Mouse (Mus musculus): ENCODE data around the gene Prom2. TPM values are rescaled to one million over a fixed set of nuclear protein-coding genes. Genes with fewer than 3 reads are reported as not detected.

The Prom2 gene
- polyA plus RNA-seq (2015; fragmentation: Nextera tagmentation; extraction: Ambion mirVana) = 0.40 and 0.53 TPM in 2 replicates

DNA sequence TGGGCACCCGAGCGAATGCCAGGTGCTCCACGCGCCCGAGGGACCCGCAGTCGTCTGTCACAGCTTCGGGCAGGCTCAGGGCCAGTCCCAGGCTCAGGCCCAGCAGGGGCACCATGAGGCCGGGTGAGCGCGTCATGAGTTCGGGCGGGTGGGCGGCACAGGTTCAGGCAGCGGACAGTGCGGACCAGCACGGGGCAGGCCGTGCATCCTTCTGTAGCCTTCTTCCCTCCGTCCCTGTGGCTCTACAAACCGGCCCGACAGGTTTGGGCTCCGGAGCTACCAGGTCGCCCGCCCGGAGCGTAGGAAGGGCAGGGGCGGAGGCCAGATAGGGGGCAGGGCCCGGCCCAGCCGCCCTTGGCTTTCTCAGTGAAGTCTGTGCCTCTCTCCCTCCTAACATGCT is at the start of gene Prom2:
TSS of gene Prom2 (minus strand) at position 283 of the 400 bp plus-strand sequence.
- no peaks in the 10 kb centered on the region for H3K9me3 ChIP-seq (ENCODE audit: low read length)
- peak within 1 kb of the TSS; percentile 2; the same call in 1 of the 2 replicates for H3K4me3 ChIP-seq (ENCODE audit: low read depth, low read length)
- H3K9ac ChIP-seq (replicated peaks; ENCODE audit: low read depth) = no peak within 1 kb of the TSS
- DNase-seq (ENCODE audit: low spot score) = peak; percentile 74
- 3% methylated on average over 29 of the region's 29 CpGs for WGBS
- TF ChIP-seq CTCF (IDR thresholded peaks at IDR 0.05) = no peak
- no peak for TF ChIP-seq EP300 (IDR thresholded peaks at IDR 0.05)
- H3K27ac ChIP-seq (ENCODE audit: low read length) = no peak within 1 kb of the TSS
- H3K36me3 ChIP-seq (ENCODE audit: insufficient read depth, low read length) = no peaks in the 10 kb centered on the region
- ATAC-seq = peak; percentile 87
- no peaks in the 10 kb centered on the region for H3K4me1 ChIP-seq (ENCODE audit: insufficient read depth, low read depth, low read length)
- peak within 1 kb of the TSS; percentile 48 for H3K4me2 ChIP-seq (replicated peaks; ENCODE audit: low read depth, low read length)
- peaks cover 5% of the 10 kb centered on the region; the same call in 1 of the 2 replicates for H3K27me3 ChIP-seq (replicated peaks; ENCODE audit: insufficient read depth, low read length)

DNA sequence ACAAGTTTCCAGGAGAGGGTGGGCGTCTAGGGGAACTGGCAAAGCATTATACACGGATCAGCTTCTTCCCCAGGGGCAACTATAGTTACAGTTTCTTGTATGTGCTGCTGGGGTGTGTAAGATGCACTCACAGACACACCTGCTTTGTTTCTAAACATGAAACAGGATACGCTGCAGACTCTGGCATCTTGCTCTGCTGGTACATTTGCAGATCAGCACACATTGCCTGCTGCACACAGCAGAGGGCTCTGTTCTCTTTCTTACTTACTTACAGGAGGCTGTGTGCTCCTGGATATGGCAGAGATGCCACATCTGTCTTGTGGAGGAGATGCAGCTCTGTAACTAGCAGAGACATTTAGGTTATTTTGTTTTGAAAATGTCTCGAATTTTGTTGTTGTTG is 49.6 kb upstream of the Prom2 start:
- H3K27me3 ChIP-seq (replicated peaks; ENCODE audit: insufficient read depth, low read length) = no peaks in the 10 kb centered on the region
- 73% methylated on average over 4 of the region's 4 CpGs for WGBS
- no peak overlapping the region for H3K4me3 ChIP-seq (ENCODE audit: low read depth, low read length)
- H3K9me3 ChIP-seq (ENCODE audit: low read length) = no peaks in the 10 kb centered on the region
- peak; percentile 7; the same call in 1 of the 2 replicates for TF ChIP-seq CTCF (IDR thresholded peaks at IDR 0.05)
- no peak for TF ChIP-seq EP300 (IDR thresholded peaks at IDR 0.05)
- DNase-seq (ENCODE audit: low spot score) (no peak), ATAC-seq (no peak)
- no peak overlapping the region for H3K27ac ChIP-seq (ENCODE audit: low read length)
- H3K9ac ChIP-seq (replicated peaks; ENCODE audit: low read depth) = no peak overlapping the region
- H3K4me2 ChIP-seq (replicated peaks; ENCODE audit: low read depth, low read length) = no peak overlapping the region
- peaks cover 10% of the 10 kb centered on the region; the same call in 1 of the 2 replicates for H3K4me1 ChIP-seq (ENCODE audit: insufficient read depth, low read depth, low read length)
- no peaks in the 10 kb centered on the region for H3K36me3 ChIP-seq (ENCODE audit: insufficient read depth, low read length)

GRCm38 (mm10) chr2:127590204-127590603 is 48.9 kb upstream of the Prom2 start:
- no peak overlapping the region for H3K4me3 ChIP-seq (ENCODE audit: low read depth, low read length)
- WGBS = 66% methylated on average over 15 of the region's 15 CpGs

DNA sequence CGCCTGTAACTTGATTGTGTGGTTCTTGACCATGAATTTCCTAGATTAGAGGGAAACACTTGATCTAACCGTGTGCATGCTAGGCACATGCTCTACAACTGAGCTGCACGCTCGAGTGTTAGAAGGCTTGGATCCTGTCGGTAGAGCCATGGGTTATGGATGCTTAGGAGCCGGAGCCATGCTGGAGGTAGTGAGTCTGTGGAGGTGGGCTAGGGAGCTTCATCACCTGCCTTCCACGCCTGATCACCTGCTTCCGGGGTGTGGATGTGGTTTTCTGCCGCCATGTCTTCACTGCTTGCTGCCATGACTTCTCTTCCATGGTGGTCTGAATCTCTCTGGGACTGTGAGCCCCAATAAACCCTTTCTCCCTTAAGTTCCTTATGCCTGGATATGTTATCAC is 47.6 kb upstream of the Prom2 start:
- TF ChIP-seq CTCF (IDR thresholded peaks at IDR 0.05) = no peak
- TF ChIP-seq EP300 (IDR thresholded peaks at IDR 0.05) = no peak
- no peak overlapping the region for H3K4me2 ChIP-seq (replicated peaks; ENCODE audit: low read depth, low read length)
- H3K27ac ChIP-seq (ENCODE audit: low read length) = no peak overlapping the region
- H3K27me3 ChIP-seq (replicated peaks; ENCODE audit: insufficient read depth, low read length) = no peaks in the 10 kb centered on the region
- H3K9me3 ChIP-seq (ENCODE audit: low read length) = no peaks in the 10 kb centered on the region
- no peak overlapping the region for H3K9ac ChIP-seq (replicated peaks; ENCODE audit: low read depth)
- H3K36me3 ChIP-seq (ENCODE audit: insufficient read depth, low read length) = no peaks in the 10 kb centered on the region
- ATAC-seq = no peak
- no peak for DNase-seq (ENCODE audit: low spot score)
- 86% methylated on average over 9 of the region's 9 CpGs for WGBS
- no peak overlapping the region for H3K4me3 ChIP-seq (ENCODE audit: low read depth, low read length)
- peaks cover 10% of the 10 kb centered on the region; the same call in 1 of the 2 replicates for H3K4me1 ChIP-seq (ENCODE audit: insufficient read depth, low read depth, low read length)

More at GRCm38 (mm10) chr2:127590204-127590603, 48.9 kb upstream of the Prom2 start:
- no peaks in the 10 kb centered on the region for H3K36me3 ChIP-seq (ENCODE audit: insufficient read depth, low read length)
- no peak overlapping the region for H3K4me2 ChIP-seq (replicated peaks; ENCODE audit: low read depth, low read length)
- no peaks in the 10 kb centered on the region for H3K27me3 ChIP-seq (replicated peaks; ENCODE audit: insufficient read depth, low read length)
- H3K9ac ChIP-seq (replicated peaks; ENCODE audit: low read depth) = no peak overlapping the region
- DNase-seq (ENCODE audit: low spot score) (no peak), ATAC-seq (no peak)
- TF ChIP-seq EP300 (IDR thresholded peaks at IDR 0.05) (no peak), CTCF (IDR thresholded peaks at IDR 0.05) (no peak)
- H3K9me3 ChIP-seq (ENCODE audit: low read length) = no peaks in the 10 kb centered on the region
- H3K27ac ChIP-seq (ENCODE audit: low read length) = no peak overlapping the region
- peaks cover 10% of the 10 kb centered on the region; the same call in 1 of the 2 replicates for H3K4me1 ChIP-seq (ENCODE audit: insufficient read depth, low read depth, low read length)

DNA sequence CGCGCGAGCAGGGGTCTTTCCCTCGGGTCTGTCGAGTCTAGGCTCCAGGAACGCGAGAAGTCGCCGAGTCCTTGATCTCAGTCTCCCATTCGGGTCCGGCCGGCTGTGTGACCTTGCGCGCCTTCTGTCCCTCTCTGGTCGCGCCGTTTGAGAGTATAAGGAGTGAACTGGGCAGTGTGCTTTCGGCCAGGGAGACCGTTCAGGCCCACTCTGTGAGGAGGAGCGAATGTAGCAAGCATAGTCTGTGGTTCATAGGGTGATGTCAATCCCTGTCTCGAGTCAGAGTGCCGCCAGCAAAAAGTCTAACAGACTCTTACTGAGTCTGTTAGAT is 46.2 kb upstream of the Prom2 start:
- H3K4me2 ChIP-seq (replicated peaks; ENCODE audit: low read depth, low read length) = peak overlapping the region; percentile 67
- H3K4me3 ChIP-seq (ENCODE audit: low read depth, low read length) = peak overlapping the region; percentile 94
- peaks cover 10% of the 10 kb centered on the region; the same call in 1 of the 2 replicates for H3K4me1 ChIP-seq (ENCODE audit: insufficient read depth, low read depth, low read length)
- ATAC-seq (no peak; the same call in 1 of the 2 replicates), DNase-seq (ENCODE audit: low spot score) (no peak)
- H3K9me3 ChIP-seq (ENCODE audit: low read length) = no peaks in the 10 kb centered on the region
- no peaks in the 10 kb centered on the region for H3K27me3 ChIP-seq (replicated peaks; ENCODE audit: insufficient read depth, low read length)
- peak overlapping the region; percentile 91 for H3K27ac ChIP-seq (ENCODE audit: low read length)
- peak overlapping the region; percentile 94 for H3K9ac ChIP-seq (replicated peaks; ENCODE audit: low read depth)
- no peaks in the 10 kb centered on the region for H3K36me3 ChIP-seq (ENCODE audit: insufficient read depth, low read length)
- under 1% methylated on average over 22 of the region's 22 CpGs for WGBS
- no peak for TF ChIP-seq EP300 (IDR thresholded peaks at IDR 0.05)
- no peak for TF ChIP-seq CTCF (IDR thresholded peaks at IDR 0.05)

- WGBS = 4% methylated on average over 39 of the region's 39 CpGs
- peak within 1 kb of the TSS; percentile 94 for H3K9ac ChIP-seq (replicated peaks; ENCODE audit: low read depth)
- H3K4me3 ChIP-seq (ENCODE audit: low read depth, low read length) = peak within 1 kb of the TSS; percentile 94
- peak within 1 kb of the TSS; percentile 67 for H3K4me2 ChIP-seq (replicated peaks; ENCODE audit: low read depth, low read length)
- peak within 1 kb of the TSS; percentile 91 for H3K27ac ChIP-seq (ENCODE audit: low read length)
- peaks cover 10% of the 10 kb centered on the region; the same call in 1 of the 2 replicates for H3K4me1 ChIP-seq (ENCODE audit: insufficient read depth, low read depth, low read length)
- ATAC-seq (peak; percentile 81), DNase-seq (ENCODE audit: low spot score) (peak; percentile 75)
- H3K9me3 ChIP-seq (ENCODE audit: low read length) = no peaks in the 10 kb centered on the region
- H3K27me3 ChIP-seq (replicated peaks; ENCODE audit: insufficient read depth, low read length) = no peaks in the 10 kb centered on the region
- TF ChIP-seq CTCF (IDR thresholded peaks at IDR 0.05) = no peak
- peak; percentile 52; the same call in 1 of the 2 replicates for TF ChIP-seq EP300 (IDR thresholded peaks at IDR 0.05)
- H3K36me3 ChIP-seq (ENCODE audit: insufficient read depth, low read length) = no peaks in the 10 kb centered on the region
These were observed 45.6 kb upstream of the Prom2 start, which contains the start of the genes Zfp661 and Mrps5 for GRCm38 (mm10) chr2:127586694-127587513. Gene Zfp661, minus strand, starts transcription at chr2:127587094. Gene Mrps5, plus strand, starts transcription at chr2:127587222.
